Mouse (Mus musculus) limb, embryonic 14.5 days (tissue): Measurements from ENCODE around the gene Gmds. TPM values are rescaled to one million over a fixed set of nuclear protein-coding genes. Genes with fewer than 3 reads are reported as not detected.

ENCODE experiments used
- ATAC-seq: fragments of 200-750 bp; cut with Nextera tagmentation; 2 replicates; pipeline ENCODE4 v1.8.0; 2017; ENCODE audit warnings: low read depth, moderate number of reproducible peaks, moderate TSS enrichment; ENCODE audit not compliant: low FRiP score
- DNase-seq: peaks from one replicate; pipeline ENCODE4 v3.0.0-alpha.2; 2015; ENCODE audit warnings: low spot score
- H3K27ac ChIP-seq: fragments of 300-500 bp; sonication (generic); replicated peaks from 2 replicates; pipeline ENCODE4 v1.5.1; 2014; ENCODE audit warnings: low read depth, mild to moderate bottlenecking, low read length, moderate library complexity, mixed read lengths
- H3K27me3 ChIP-seq: fragments of 300-500 bp; sonication (generic); 2 replicates; pipeline ENCODE4 v1.6.1; 2014; ENCODE audit warnings: low read length, mixed read lengths; ENCODE audit not compliant: control insufficient read depth, insufficient read depth
- H3K36me3 ChIP-seq: fragments of 300-500 bp; sonication (generic); 2 replicates; pipeline ENCODE4 v1.6.1; 2014; ENCODE audit warnings: mild to moderate bottlenecking, low read length, moderate library complexity, mixed read lengths; ENCODE audit not compliant: control insufficient read depth, insufficient read depth
- H3K4me1 ChIP-seq: fragments of 300-500 bp; sonication (generic); 2 replicates; pipeline ENCODE4 v1.6.1; 2014; ENCODE audit warnings: antibody characterized with exemption, low read length, mixed read lengths; ENCODE audit not compliant: control insufficient read depth, insufficient read depth
- H3K4me2 ChIP-seq: fragments of 300-500 bp; sonication (generic); replicated peaks from 2 replicates; pipeline ENCODE4 v1.6.1; 2014; ENCODE audit warnings: low read depth, mild to moderate bottlenecking, low read length, moderate library complexity; ENCODE audit not compliant: severe bottlenecking
- H3K4me3 ChIP-seq: fragments of 300-500 bp; sonication (generic); replicated peaks from 2 replicates; pipeline ENCODE4 v1.5.1; 2014; ENCODE audit warnings: low read length
- H3K9ac ChIP-seq: fragments of 300-500 bp; sonication (generic); 2 replicates; pipeline ENCODE4 v1.6.1; 2014; ENCODE audit warnings: mild to moderate bottlenecking, low read depth, low read length, moderate library complexity; ENCODE audit not compliant: severe bottlenecking
- H3K9me3 ChIP-seq: fragments of 300-500 bp; sonication (generic); 2 replicates; pipeline ENCODE4 v1.6.1; 2016; ENCODE audit warnings: low read length; ENCODE audit not compliant: control insufficient read depth
- POLR2A ChIP-seq: fragments of 200-500 bp; IDR thresholded peaks from 2 replicates; pipeline ENCODE4 v1.8.0; 2012; ENCODE audit warnings: inconsistent platforms, mild to moderate bottlenecking, moderate library complexity, borderline replicate concordance; ENCODE audit not compliant: insufficient read depth, insufficient read length; ENCODE audit errors: extremely low read depth
- WGBS: fragments of 180-500 bp; shearing (Covaris S2); extraction: QIAGEN DNeasy Blood & Tissue Kit; methylation state at CpG from one replicate; pipeline ENCODE4 v1.1.7; 2014; 5-methylcytosine and 5-hydroxymethylcytosine counted together
- polyA plus RNA-seq, 2 experiments: library from polyadenylated mRNA; depleted of rRNA in 1 of 2; stranded (reverse) in 1 of 2; unstranded in 1 of 2; fragments of >200 nt; fragmentation: Nextera tagmentation in 1 of 2; extraction: Ambion mirVana in 1 of 2; gene quantifications; 2 replicates each; pipeline versions ENCODE4 v1.2.1 to v1.2.3; 2012 to 2014

The Gmds gene
- polyA plus RNA-seq, 2 experiments = 31.6 to 39.9 TPM

GRCm38 (mm10) chr13:31797346-31797745, 541.2 kb downstream of the Gmds start:
- TF ChIP-seq POLR2A = no peak
- H3K9ac ChIP-seq = no peak overlapping the region
- H3K9me3 ChIP-seq = no peaks in the 10 kb centered on the region
- no peak for ATAC-seq
- H3K4me2 ChIP-seq = no peak overlapping the region
- peaks cover 55% of the 10 kb centered on the region for H3K27me3 ChIP-seq
- H3K4me1 ChIP-seq = peaks cover 18% of the 10 kb centered on the region
- no peaks in the 10 kb centered on the region for H3K36me3 ChIP-seq
- H3K27ac ChIP-seq = no peak overlapping the region
- WGBS = 64% methylated on average over 10 of the region's 10 CpGs
- no peak for DNase-seq
- H3K4me3 ChIP-seq = no peak overlapping the region

DNA sequence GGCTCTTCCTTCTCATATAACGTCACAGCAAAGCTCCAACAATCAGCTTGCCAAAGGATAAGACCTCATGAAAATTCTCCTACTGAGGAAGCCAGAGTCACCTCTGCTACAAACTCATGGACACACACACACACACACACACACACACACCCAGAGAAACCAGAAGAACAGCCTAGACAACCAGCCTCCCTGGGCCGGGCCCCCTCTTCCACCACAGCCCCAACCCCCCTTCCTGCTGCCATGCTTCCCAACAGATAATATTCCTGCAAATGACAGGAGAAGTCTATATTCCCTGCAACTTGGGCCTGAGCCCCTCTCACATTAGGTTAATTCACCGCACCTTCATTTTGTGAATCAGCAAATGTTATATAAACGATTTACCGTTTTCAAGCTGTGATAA, 545.4 kb downstream of the Gmds start:
- H3K4me2 ChIP-seq = no peak overlapping the region
- H3K36me3 ChIP-seq = no peaks in the 10 kb centered on the region
- no peak overlapping the region for H3K9ac ChIP-seq
- TF ChIP-seq POLR2A = no peak
- ATAC-seq = no peak
- no peak overlapping the region for H3K4me3 ChIP-seq
- peaks cover 15% of the 10 kb centered on the region for H3K27me3 ChIP-seq
- no peak overlapping the region for H3K27ac ChIP-seq
- DNase-seq = no peak
- H3K4me1 ChIP-seq = peaks cover 11% of the 10 kb centered on the region
- WGBS = 26% methylated on average over 5 of the region's 5 CpGs
- no peaks in the 10 kb centered on the region for H3K9me3 ChIP-seq

DNA sequence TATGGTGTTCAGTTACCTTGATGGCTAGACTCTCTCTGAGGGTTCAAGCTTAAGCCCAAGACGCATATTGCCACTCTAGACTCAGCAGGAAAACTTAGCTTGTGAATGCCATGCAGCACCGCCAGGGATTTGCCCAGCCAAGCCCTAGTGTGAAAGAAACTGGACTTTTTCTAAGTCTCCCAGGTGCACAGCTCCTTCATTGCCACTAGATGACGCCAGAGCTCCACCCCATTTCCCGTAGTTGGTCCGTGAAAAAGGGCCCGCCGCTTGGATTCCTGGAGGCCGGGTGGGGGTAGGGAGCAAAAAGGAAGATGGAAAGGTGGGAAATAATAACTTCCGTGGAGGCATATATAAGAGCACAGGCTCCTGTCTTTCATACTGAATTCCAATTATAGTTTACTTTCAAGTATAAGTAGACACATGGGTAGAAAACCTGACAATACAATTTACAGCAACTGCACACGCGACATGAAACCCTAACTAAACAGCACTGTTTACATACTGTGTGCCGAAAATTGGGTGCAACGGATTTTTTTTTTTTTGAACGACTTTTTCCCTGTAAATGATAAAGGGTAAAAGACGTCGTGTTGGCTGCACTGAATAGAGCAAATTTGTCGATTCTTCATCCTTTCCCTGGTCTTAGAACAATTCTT, 545.9 kb downstream of the Gmds start:
- no peaks in the 10 kb centered on the region for H3K36me3 ChIP-seq
- no peaks in the 10 kb centered on the region for H3K9me3 ChIP-seq
- TF ChIP-seq POLR2A = no peak
- peak; percentile 62; the same call in 1 of the 2 replicates for ATAC-seq
- H3K27me3 ChIP-seq = peaks cover 10% of the 10 kb centered on the region
- DNase-seq = no peak
- 17% methylated on average over 17 of the region's 17 CpGs for WGBS
- H3K4me2 ChIP-seq = peak overlapping the region; percentile 35
- H3K27ac ChIP-seq = no peak overlapping the region
- peak overlapping the region; percentile 24 for H3K4me3 ChIP-seq
- H3K4me1 ChIP-seq = peaks cover 8% of the 10 kb centered on the region; the same call in 1 of the 2 replicates
- no peak overlapping the region for H3K9ac ChIP-seq

DNA sequence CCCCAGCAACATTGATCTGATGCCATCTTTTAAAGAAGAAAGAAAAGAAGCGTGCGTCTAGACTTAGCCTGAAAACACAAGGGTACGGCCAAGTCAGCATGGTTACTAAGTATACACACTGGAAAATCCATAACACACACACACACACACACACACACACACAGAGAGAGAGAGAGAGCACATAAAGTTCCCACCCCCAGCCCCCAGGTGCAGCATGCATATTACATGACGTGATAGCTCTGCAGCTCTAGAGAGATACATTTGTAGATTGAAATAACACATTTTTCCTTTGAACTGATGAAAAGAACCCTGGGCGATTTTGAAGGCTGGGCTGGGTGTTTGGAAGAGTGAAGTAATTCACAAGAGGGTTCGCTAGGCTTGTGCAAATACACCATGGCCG, 553.8 kb downstream of the Gmds start:
- no peak overlapping the region for H3K9ac ChIP-seq
- H3K27me3 ChIP-seq = no peaks in the 10 kb centered on the region
- no peak overlapping the region for H3K4me3 ChIP-seq
- peaks cover 4% of the 10 kb centered on the region; the same call in 1 of the 2 replicates for H3K4me1 ChIP-seq
- no peaks in the 10 kb centered on the region for H3K36me3 ChIP-seq
- no peak overlapping the region for H3K4me2 ChIP-seq
- DNase-seq = no peak
- WGBS = 55% methylated on average over 7 of the region's 7 CpGs
- no peak for TF ChIP-seq POLR2A
- peak; percentile 30; the same call in 1 of the 2 replicates for ATAC-seq
- H3K9me3 ChIP-seq = no peaks in the 10 kb centered on the region
- H3K27ac ChIP-seq = 0 out of 2 replicates have a peak overlapping the region, but pooled peaks have one; percentile 13

- Histone ChIP-seq H3K4me2 (no peak overlapping the region), H3K36me3 (no peaks in the 10 kb centered on the region), H3K9me3 (no peaks in the 10 kb centered on the region), H3K4me1 (peaks cover 9% of the 10 kb centered on the region), H3K4me3 (no peak overlapping the region), H3K9ac (no peak overlapping the region), H3K27ac (no peak overlapping the region), H3K27me3 (no peaks in the 10 kb centered on the region)
- no peak for ATAC-seq
- no peak for TF ChIP-seq POLR2A
- WGBS = 87% methylated on average over 2 of the region's 2 CpGs
- DNase-seq = no peak
Measured at GRCm38 (mm10) chr13:31782063-31782462, 556.5 kb downstream of the Gmds start.
